Mouse (Mus musculus): Measurements from ENCODE around the gene Slc30a7.

The Slc30a7 gene

Small RNAs within 50 kb of the gene (microRNA-seq; reads per million reads assigned to microRNA genes)
- 0 reads per million in 2 experiments for gene Mir669n

All from adrenal gland (tissue).